Mouse (Mus musculus) mouse embryonic stem cell (cell line): ENCODE results near the gene Rgma.

Source experiments
- in situ Hi-C, 2 experiments: fragments of 300-500 bp; cut with MboI; formaldehyde crosslinking; loops; 1 replicate in 1 of 2; 3 replicates in 1 of 2; pipeline ENCODE4 v1.14.3; 2019 to 2020; ENCODE audit warnings: low sequenced_read_pairs in 2 of 2, low pct_unique_long_range_greater_than_20kb in 1 of 2, mixed read lengths in 1 of 2; ENCODE audit not compliant: unreplicated experiment in 1 of 2

Rgma gene

GRCm38 (mm10) chr7:73365965-73366364 lies 9.3 kb upstream of the Rgma start:
- in situ Hi-C loops = loop anchor here in 1 of 2 experiments (25.0 kb wide), 1 partner anchor 379 kb away; no protein-coding TSS in a partner anchor

- in situ Hi-C loops = loop anchor here in 1 of 2 experiments (25.0 kb wide), 1 partner anchor 381 kb away; no protein-coding TSS in a partner anchor
These were observed 7.4 kb upstream of the Rgma start for GRCm38 (mm10) chr7:73367681-73368464.

GRCm38 (mm10) chr7:73369992-73370391 lies 5.3 kb upstream of the Rgma start:
- in situ Hi-C loops = loop anchor here in 1 of 2 experiments (25.0 kb wide), 1 partner anchor 383 kb away; no protein-coding TSS in a partner anchor

- in situ Hi-C loops = loop anchor here in 1 of 2 experiments (25.0 kb wide), 1 partner anchor 384 kb away; no protein-coding TSS in a partner anchor
These were observed 3.6 kb upstream of the Rgma start for GRCm38 (mm10) chr7:73371587-73372321.

DNA sequence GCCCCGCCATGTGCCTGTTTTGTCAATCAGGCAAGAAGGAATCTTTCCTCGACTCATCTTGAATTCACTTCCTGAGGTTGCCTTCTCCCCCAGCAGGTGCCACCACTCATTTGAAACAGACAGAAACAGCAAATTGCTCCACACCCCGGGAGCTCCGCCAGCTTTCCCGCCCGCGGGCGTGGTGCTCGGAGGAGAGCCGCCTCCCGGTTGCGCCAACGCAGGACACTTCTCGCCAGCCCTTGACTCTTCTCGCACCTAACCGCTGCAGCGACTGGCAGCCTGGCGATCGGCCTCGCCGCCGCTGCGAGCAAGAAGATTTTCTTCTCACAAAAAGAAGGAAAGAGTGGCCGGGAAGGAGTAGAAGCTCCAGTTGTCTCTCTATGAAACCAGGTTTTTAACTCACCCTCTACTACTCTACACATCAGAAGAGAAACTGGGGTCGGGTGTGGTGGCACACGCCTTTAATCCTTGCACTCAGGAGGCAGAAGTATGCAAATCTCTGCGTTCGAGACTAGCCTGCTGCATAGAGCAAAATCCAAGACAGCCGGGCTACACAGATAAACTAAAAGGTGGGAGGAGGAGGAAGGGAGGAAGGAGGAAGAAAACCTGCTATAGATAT lies 2.8 kb upstream of the Rgma start:
- in situ Hi-C loops = loop anchor here in 1 of 2 experiments (25.0 kb wide), 1 partner anchor 385 kb away; no protein-coding TSS in a partner anchor

- in situ Hi-C loops = loop anchor here in 1 of 2 experiments (25.0 kb wide), 1 partner anchor 387 kb away; no protein-coding TSS in a partner anchor
These were observed 582 bp upstream of the Rgma start for GRCm38 (mm10) chr7:73374727-73375126.

DNA sequence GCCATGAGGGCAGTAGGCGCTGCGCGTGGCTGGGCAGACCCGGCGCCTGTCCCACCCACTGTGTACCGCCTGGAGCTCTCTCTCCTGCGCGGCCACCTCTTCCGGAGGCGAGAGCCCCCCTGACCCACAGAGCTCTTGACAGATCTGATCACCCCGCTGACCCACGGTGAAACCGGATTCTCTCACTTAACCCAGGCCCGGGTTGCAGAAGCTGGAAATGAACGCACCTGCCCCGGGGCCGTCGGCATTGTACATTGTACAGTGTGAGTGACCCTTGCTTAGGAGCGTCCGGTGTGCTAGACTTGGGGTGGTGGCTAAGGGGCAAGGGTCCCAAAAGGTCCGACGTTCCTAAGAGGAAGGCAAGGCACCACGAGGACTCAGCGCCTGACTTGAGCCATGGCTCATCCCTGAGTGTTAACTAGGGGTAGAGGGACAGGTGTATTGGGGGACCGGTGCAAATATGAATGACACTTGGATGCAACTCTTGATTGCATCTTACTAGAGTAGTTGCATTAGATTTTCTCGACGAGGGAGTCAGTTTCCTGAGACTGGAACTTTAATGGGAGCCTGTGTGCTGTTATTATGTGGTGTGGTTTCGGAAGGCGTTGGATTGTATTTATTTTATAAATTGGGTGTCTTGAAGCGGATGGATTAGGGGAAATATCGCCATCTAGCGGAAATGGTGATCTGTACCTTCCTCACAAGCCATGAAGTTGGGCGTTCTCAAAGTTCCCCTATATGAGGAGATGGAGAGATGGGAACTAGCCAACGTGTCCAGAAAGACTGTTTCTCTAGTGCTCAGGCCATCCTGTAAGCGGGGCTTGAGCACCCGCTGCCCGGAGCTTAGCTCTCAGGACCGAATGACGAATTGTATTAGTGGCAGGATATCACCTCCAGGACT lies 1.0 kb downstream of the Rgma start:
- in situ Hi-C loops = no loop called here

GRCm38 (mm10) chr7:73377307-73377706 lies 2.0 kb downstream of the Rgma start:
- in situ Hi-C loops = no loop called here

DNA sequence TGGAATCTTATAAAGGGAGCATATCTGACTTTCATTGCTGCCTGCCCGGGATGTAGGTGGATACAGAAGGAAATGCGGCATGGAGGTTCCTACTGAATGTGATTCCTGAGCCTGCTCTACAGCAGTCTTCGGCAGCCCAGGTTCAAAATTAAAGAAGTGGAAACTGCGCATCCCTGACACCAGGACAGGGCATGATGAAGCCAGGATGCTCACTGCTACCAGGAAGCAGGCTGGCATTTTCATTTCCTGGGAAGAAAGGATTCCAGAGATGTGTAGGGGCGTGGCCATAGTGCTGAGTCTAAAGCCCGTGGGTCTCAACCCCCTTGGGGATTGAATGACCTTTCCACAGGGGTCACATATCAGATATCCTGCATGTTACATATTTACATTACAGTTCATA lies 2.7 kb downstream of the Rgma start:
- in situ Hi-C loops = no loop called here

- in situ Hi-C loops = no loop called here
These were observed 7.5 kb downstream of the Rgma start for GRCm38 (mm10) chr7:73382843-73383242.

DNA sequence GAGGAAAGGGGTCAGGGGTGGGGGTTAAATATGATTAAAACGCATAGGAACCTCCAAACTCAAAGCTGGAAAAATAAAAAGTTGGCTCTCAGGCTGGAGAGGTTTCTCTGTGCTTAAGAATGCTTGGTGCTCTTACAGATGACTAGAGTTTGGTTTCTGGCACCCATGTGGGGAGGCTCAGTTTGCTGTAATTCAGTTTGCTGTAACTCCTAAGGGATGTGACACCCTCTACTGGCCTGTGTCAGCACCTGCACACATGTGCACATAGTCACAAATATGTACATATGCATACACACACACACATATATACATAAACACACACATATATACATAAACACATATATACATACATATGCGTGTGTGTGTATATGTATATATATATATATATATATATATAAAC lies 13.6 kb downstream of the Rgma start:
- in situ Hi-C loops = no loop called here

GRCm38 (mm10) chr7:73389419-73389818 lies 14.1 kb downstream of the Rgma start:
- in situ Hi-C loops = no loop called here

DNA sequence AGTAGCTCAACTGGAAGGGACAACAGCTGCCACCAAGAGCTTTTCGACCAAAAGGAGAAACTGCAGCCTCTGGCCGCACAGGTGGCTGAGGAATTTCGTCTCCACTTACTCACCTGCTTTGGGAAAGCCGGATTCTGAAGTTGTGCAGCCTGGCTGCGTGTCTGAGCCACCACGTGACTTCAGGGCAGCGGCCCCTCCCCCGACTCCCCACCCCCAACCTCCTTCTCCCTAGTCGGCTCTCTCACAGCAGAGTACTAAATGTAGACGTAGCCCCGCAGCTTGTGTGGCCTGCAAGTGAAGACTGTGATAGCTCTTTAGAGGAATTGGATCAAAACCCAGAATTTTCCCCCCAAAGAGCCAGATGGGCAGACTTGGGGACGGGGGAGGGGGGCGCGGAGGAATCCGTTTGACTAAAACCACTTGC lies 14.6 kb downstream of the Rgma start:
- in situ Hi-C loops = no loop called here

- in situ Hi-C loops = no loop called here
These were observed 15.2 kb downstream of the Rgma start for GRCm38 (mm10) chr7:73390426-73391001.

GRCm38 (mm10) chr7:73391002-73391517 lies 15.8 kb downstream of the Rgma start:
- in situ Hi-C loops = no loop called here

GRCm38 (mm10) chr7:73391518-73392321 lies 16.4 kb downstream of the Rgma start:
- in situ Hi-C loops = no loop called here

GRCm38 (mm10) chr7:73392359-73392758 lies 17.1 kb downstream of the Rgma start:
- in situ Hi-C loops = no loop called here
